Mouse (Mus musculus) spleen, adult 12 weeks (tissue): ENCODE measurements around the gene Ube2o.

Experiments used
- DNase-seq: peaks from one replicate; pipeline ENCODE4 v3.0.0; 2022; ENCODE audit warnings: low spot score

The Ube2o gene

DNA sequence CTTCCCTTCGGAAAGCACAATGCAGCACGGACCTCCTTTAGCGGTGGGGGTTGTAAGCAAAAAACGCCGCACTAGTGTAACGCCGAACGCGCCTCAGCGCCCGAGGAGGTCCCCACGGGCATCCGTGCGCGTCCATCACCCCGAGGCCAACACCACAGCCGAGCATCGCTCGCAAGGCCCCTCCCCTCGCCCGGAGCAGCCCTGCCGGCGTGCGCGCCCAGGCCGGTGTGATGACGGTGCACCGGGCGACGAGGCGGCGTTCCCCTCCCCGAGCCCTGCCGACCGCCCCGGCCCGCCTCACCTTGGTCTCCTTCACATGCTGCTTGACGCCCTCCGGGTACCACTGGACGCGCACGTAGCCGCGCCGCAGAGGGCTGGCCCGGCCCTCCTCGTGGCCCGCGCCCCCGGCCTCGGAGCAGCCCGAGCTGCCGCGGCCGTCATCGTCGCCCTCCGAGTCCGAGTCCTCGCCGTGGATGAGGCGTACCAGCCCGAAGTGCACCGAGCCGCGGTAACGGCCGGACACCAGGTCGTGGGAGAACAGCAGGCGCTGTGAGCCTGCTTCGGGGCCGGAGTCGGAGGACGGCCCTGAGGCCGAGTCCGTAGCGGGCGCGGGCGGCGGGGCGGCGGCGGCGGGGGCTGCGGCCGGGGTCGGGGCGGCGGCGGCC is 404 bp downstream of the Ube2o start:
- peak; percentile 68 for DNase-seq

- peak; percentile 50 for DNase-seq
These were observed 1.1 kb downstream of the Ube2o start for GRCm38 (mm10) chr11:116580031-116580652.

DNA sequence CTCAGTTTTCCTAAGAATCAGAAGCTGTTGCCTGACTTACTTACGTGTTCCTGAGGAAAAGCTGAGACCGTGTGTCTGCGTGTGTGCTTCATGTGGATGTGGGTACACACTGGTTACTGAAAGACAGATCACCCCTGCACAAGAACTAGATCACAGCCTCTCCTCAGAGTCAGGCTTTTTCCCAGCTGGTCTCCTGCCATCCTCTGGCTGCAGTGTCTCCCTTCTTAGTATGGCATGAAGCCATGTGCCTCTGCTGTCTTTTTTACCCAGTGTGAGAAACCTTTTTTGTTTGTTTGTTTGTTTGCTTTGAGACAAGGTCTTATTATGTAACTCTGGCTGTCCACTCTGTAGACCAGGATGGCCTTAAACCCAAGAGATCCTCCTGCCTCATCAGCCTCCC is 2.0 kb downstream of the Ube2o start:
- no peak for DNase-seq

DNA sequence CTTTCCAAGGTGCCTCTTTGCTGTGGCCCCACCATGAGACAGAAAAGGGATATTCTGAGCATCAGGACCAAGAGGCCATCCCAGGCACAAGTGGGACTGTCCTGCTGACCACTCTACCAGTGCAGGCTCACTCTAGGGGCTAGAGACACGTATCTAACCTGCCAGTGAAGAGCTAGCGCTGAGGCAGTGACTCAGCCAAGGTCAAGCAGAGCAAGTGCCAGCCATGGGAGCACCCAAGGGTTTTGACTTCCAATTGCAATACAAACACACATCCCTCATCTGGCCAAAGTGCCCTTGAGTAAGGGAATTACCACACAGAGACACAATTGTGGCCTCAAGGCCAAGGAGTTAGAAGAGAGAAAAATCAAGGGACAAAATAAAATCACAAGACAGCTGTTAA is 5.9 kb downstream of the Ube2o start:
- no peak for DNase-seq

- no peak for DNase-seq
These were observed 6.3 kb downstream of the Ube2o start for GRCm38 (mm10) chr11:116574982-116575381.

- no peak for DNase-seq
These were observed 6.8 kb downstream of the Ube2o start for GRCm38 (mm10) chr11:116574486-116574885.

DNA sequence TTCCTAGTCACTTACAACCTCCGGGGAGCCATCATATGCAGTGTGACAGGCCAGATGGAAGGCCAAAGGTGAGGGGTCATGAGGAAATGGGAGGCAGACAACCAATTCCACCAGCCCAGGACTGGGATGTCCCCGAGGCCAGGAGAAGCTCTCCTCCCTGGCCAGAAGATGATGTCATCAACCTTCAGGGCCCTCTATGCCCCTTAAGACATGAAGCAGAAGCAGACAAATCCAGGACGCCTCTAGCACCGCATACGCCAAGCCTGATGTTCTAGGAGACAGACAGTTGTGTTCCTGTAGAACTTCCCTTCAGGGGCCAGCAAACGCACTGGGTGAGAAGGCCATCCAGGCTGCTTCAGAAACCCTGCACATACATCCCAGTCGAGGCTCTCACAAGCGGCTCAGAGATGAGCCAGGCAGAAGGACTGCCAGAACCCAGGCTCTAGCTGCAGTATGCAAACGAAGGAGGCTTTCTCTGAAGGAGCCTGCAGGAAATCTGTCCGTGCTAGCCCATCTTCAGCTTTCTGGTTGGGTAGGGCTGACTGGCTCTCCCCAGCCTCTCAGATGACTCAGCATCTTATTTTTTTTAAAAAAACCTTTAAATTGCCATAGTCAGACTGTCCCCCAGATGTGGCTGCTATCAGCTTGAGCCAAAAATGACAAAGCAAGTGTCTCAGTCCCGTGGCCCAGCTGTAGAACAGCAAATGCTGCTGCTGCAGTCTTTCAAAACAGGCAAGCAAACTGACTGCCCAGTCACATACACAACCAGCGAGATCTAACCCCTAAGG is 8.3 kb downstream of the Ube2o start:
- DNase-seq = peak; percentile 45

DNA sequence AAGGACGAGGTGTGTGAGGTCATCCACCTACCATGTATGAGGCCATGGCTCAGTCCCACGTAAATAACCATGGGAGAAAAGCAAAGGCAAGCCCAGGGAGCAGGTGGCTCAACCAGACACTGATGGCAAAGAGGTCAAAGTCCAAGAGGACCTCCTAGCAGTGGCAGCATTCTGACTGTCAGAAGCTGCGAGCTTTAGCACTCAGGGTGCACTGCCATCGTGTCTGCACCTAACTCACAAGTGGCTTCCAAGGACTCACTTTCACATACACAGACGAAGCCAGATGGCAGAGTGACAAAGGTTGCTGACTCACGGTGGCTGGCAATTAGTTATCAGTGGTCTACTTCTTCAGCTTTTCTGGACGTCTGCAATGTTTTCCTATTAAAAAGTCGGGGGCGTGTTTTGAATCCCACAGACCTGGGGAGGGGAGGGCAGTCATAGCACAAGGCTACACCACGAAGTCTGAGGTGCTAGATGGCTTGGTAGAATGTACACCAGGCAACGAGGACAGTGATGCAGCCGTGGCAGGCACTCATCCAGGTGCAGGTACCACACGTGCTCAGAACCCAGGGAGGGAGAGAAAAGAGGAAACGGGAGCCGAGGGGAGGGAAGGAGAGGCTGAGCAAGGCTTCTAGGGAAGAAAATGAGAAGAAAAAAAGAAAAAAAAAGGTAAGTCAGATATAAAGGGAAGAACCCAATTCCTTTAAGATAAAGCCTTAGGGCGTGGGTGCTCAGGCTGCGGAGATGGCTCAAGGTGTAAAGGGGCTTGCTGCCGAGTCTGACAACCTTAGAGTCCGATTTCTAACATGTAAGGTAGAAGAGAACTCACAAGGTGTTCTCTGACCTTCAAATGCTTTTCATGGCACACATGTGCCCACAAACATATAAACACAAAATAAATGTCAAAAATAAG is 9.2 kb downstream of the Ube2o start:
- DNase-seq = peak; percentile 73

GRCm38 (mm10) chr11:116570821-116571220 is 10.4 kb downstream of the Ube2o start:
- no peak for DNase-seq

- DNase-seq = no peak
These were observed 13.7 kb downstream of the Ube2o start for GRCm38 (mm10) chr11:116567531-116567930.

DNA sequence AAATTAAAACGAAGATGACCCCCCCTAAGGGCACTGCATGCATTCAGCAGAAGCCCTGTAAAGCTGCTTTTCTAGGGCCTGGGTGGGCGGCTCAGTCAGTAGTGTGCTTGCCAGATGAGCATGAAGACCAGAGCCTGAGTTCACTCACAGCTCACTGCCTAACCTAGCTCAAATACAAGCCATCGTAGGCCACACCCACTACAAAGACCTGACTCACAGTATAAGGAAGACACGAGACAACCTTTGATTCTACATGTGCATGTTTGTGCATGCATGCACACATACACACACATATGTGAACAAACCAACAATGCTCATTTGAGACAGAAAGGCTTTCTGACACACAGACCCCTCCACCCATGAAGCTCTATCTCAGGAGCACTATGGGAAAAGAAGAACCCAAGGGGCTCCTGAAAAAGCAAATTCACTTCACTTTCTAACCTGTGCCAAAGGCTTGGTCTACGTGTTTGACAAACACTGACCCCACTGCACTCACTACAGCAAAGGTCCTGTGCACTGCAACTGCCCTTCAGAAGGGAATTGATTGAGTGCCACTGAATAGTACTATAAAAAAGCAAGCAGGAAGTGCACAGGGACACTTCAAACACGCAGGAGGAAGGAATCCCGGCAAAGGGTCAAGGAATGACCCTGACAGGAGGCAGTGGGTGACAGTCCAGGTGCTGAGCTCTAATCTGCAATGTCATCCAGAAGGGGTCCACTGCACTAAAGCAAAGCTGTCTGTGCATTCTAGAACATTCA is 15.8 kb downstream of the Ube2o start:
- no peak for DNase-seq

GRCm38 (mm10) chr11:116556308-116556707 is 24.9 kb downstream of the Ube2o start:
- DNase-seq = no peak

DNA sequence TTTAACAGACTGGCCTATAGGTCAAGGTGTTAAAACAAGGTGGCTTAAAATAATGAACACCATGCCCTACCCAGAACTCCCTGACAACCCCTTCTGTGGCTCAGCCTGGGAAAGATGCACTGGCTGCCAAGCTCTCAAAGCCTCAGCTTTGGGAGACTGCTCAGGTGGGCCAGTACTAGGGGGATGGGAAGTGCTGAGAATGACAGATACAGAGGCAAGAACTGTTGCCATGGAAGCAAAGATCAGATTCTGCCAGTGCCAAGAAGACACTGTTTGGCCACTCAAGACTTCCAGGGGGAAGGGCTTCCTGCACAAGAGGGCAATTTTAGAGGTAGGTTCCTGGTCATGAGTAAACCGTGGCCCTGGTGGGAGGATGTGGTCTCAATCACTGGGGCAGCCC is 25.7 kb downstream of the Ube2o start:
- no peak for DNase-seq

GRCm38 (mm10) chr11:116554171-116554878 is 26.9 kb downstream of the Ube2o start:
- no peak for DNase-seq

GRCm38 (mm10) chr11:116552194-116552593 is 29.1 kb downstream of the Ube2o start:
- no peak for DNase-seq

GRCm38 (mm10) chr11:116550748-116551147 is 30.5 kb downstream of the Ube2o start:
- DNase-seq = no peak

DNA sequence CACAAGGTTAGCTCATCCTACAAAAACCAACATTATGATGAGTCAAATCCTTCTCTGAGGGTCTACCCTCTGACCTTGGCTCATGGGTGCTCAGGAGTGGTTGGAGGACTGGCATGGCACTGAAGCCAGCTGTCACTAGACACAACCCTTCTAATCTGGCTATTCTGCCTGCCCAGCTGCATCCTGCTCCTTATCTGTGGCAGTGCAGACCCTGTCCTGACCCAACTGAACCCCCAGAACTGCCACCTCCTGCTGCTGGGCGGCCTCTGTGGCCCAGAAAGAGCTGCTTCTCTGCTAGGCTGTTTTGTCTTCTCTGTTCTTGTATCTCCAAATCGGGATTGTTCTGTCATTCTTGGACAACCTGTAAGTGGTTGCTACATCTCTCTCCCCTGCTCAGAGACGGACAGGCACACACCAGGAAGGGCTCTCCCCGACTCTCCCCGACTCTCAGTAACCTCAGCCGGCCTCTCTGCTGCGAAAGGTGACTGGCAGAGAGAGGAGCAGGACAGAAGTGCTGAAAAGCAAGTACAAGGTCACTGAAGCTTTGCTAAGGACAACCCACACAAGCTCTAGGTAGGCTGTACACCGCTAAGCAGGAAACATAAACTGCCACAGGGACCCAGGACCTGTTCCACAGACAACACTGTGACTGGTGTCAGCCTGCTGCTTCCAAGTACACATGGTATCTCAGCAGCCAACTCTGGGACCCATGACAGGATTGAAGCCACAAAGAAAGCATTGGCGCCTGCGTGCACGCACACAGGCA is 31.8 kb downstream of the Ube2o start:
- no peak for DNase-seq

GRCm38 (mm10) chr11:116548780-116549179 is 32.5 kb downstream of the Ube2o start:
- DNase-seq = no peak

- DNase-seq = no peak
These were observed 33.8 kb downstream of the Ube2o start for GRCm38 (mm10) chr11:116547296-116548060.
